Mouse (Mus musculus) mouse trophoblast stem cell (cell line): ENCODE data around the gene Abcb1a.
"Not testable (repeated sequence)": the region's sequence is repeated elsewhere in the genome, so short reads cannot be mapped to it uniquely, and the experiment has no call there.

Experiments used
- in situ Hi-C, 2 experiments: fragments of 300-500 bp; cut with MseI, MboI; formaldehyde crosslinking; loops; 2 replicates in 1 of 2; 3 replicates in 1 of 2; pipeline ENCODE4 v1.15.1; 2025

Gene Abcb1a

GRCm38 (mm10) chr5:8727760-8728159 lies 67.9 kb downstream of the Abcb1a start:
- in situ Hi-C loops = no loop called here

- in situ Hi-C loops = no loop called here
Measured at GRCm38 (mm10) chr5:8732639-8733038, 72.8 kb downstream of the Abcb1a start.

GRCm38 (mm10) chr5:8733307-8733706 lies 73.4 kb downstream of the Abcb1a start:
- in situ Hi-C loops = not testable (repeated sequence)

GRCm38 (mm10) chr5:8736389-8736788 lies 76.5 kb downstream of the Abcb1a start:
- in situ Hi-C loops = no loop called here

- in situ Hi-C loops = no loop called here
Measured at GRCm38 (mm10) chr5:8737062-8737461, 77.2 kb downstream of the Abcb1a start.

GRCm38 (mm10) chr5:8747244-8747643 lies 87.4 kb downstream of the Abcb1a start:
- in situ Hi-C loops = not testable (repeated sequence)

DNA sequence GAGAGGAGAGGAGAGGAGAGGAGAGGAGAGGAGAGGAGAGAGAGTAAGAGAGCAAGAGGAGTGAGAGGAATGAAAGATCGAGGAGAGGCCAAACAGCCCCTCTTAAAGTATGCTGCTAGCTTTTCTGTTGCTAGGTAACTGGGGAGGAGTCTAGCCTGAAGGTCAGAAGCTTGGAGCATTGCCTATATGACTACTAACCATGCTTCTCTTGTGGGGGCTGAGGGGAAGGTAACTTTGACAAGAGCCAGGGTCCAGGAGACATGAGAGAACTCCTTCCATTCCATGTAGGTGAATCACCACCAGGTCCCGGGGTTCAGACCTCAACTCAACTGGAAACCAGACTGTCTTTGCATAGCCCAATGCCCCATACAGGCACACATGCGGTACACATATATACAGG lies 113.0 kb downstream of the Abcb1a start:
- in situ Hi-C loops = no loop called here

DNA sequence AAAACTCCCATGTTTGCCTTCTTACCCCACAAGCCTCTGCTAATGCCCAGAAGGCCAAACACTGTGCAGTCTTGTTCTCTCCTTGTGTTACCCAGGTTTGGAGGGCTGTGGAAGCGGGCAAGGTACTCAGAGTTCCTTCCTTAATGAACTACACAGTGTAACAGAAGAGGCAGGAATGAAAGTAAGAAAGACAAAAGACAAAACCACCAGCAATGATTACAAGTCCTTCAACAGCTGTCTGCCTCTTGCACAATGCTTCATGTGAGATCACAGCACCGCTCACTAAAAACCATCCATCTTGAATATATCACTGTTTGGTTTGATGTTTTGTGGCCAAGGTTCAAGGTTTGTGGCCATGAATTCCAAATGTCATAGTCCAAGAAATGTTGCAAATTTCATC lies 118.4 kb downstream of the Abcb1a start:
- in situ Hi-C loops = no loop called here

DNA sequence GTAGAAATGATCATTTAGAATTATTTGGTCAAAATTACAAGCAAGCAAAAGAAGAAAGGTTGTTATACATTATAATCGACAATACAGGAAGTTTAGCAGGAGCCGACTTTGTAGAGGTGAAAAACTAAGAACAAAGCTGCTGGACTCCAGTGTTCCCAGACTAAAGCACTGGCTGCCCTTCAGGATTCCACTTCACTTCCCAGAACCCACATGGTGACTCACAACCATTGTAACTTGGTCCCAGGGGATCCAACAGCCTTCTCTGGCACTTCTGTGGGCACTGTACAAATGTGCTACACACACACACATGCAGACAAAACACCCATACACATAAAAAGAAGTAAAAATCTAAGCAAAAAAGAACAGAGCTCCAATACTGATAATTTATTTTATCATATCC lies 118.9 kb downstream of the Abcb1a start:
- in situ Hi-C loops = no loop called here

DNA sequence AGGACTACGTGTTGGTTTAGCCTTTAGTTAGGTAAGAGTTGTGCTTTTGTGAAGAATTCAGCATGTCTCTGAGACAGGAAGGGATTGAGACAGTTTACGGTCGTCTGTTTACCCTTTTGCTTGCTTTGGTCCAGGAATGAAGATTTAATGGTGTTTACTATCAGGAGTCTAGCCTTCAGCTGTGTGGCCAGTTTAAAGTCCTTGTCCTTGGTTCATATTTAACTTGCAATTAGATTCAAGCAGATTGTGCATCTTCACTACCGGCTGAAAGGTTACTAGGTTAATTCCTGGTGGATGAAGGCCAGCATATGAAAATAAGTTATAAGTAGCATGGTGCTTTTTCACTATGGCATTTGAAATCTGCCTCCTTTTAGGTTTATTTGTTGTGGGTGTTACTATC lies 132.4 kb downstream of the Abcb1a start:
- in situ Hi-C loops = no loop called here
